ENCODE assay signal across 9 mouse cellular contexts in genomic region chr15:92447708-92448147, GRCm38 (mm10). TPM values are rescaled to one million over a fixed set of nuclear protein-coding genes. Genes with fewer than 3 reads are reported as not detected.
A peak's percentile ranks its signal among the peaks of the same experiment; 100 is the strongest.
DNase-seq lines count a peak whose midpoint lies in the region; ATAC-seq and TF ChIP-seq lines count a peak whose summit lies in the region.
"Had no signal": no experiment of that assay in that cellular context is flagged by ENCODE, and none has a peak within 500 bp of the region (broad histone marks: within the 10 kb centered on the region; RNA-seq: fewer than 3 reads in every experiment).

No protein-coding gene starts in this region.

- no peaks in the 10 kb centered on the region for H3K36me3 ChIP-seq in liver, postnatal 0 days (replicated peaks; ENCODE audit: insufficient read depth, low read length)
- H3K36me3 ChIP-seq in liver, embryonic 12.5 days: no peaks in the 10 kb centered on the region
- H3K36me3 ChIP-seq in limb, embryonic 11.5 days (ENCODE audit: control insufficient read depth, insufficient read depth, low read length): no peaks in the 10 kb centered on the region
- H3K36me3 ChIP-seq: neural tube, embryonic 13.5 days had no signal

- ATAC-seq in liver, postnatal 0 days: no peak
- no peak for ATAC-seq in liver, embryonic 12.5 days
- ATAC-seq in limb, embryonic 11.5 days (ENCODE audit: insufficient number of reproducible peaks, low FRiP score, low TSS enrichment, low read depth): no peak

- no peaks in the 10 kb centered on the region for H3K9me3 ChIP-seq in liver, postnatal 0 days (ENCODE audit: low read length)
- H3K9me3 ChIP-seq in liver, embryonic 12.5 days (replicated peaks): no peaks in the 10 kb centered on the region
- no peaks in the 10 kb centered on the region for H3K9me3 ChIP-seq in limb, embryonic 11.5 days (ENCODE audit: control insufficient read depth, low read length)
- H3K9me3 ChIP-seq: neural tube, embryonic 13.5 days had no signal

- 47% methylated on average over 8 of the region's 8 CpGs for WGBS in liver, postnatal 0 days (ENCODE audit: insufficient replicate concordance)
- WGBS in liver, embryonic 12.5 days (ENCODE audit: insufficient replicate concordance): 51% methylated on average over 8 of the region's 8 CpGs
- 39% methylated on average over 8 of the region's 8 CpGs for WGBS in limb, embryonic 11.5 days

- no peak overlapping the region for H3K9ac ChIP-seq in liver, postnatal 0 days (replicated peaks)
- no peak overlapping the region for H3K9ac ChIP-seq in liver, embryonic 12.5 days
- H3K9ac ChIP-seq in limb, embryonic 11.5 days (ENCODE audit: low read length): no peak overlapping the region
- H3K9ac ChIP-seq: neural tube, embryonic 13.5 days had no signal

- H3K27ac ChIP-seq in liver, postnatal 0 days (ENCODE audit: low read depth): no peak overlapping the region
- no peak overlapping the region for H3K27ac ChIP-seq in liver, embryonic 12.5 days
- no peak overlapping the region for H3K27ac ChIP-seq in limb, embryonic 11.5 days (replicated peaks; ENCODE audit: low read depth, low read length)
- H3K27ac ChIP-seq: neural tube, embryonic 13.5 days had no signal

- H3K4me1 ChIP-seq in liver, postnatal 0 days (ENCODE audit: insufficient read depth): no peaks in the 10 kb centered on the region
- H3K4me1 ChIP-seq in liver, embryonic 12.5 days: no peaks in the 10 kb centered on the region
- H3K4me1 ChIP-seq in limb, embryonic 11.5 days (ENCODE audit: control insufficient read depth, insufficient read depth, low read length): no peaks in the 10 kb centered on the region

- DNase-seq in liver, postnatal 0 days: no peak
- peak; percentile 25 to 51 for DNase-seq in cerebellum, postnatal 4 days (ENCODE audit: low spot score in 2 of 2)
- DNase-seq in frontal cortex, postnatal 14 days (ENCODE audit: low spot score in 2 of 2): peak; percentile 13 to 34
- DNase-seq in limb, embryonic 11.5 days (ENCODE audit: low spot score): peak; percentile 56
- peak; percentile 34 for DNase-seq in telencephalon, adult 2 months (ENCODE audit: low read depth, low spot score)
- no peak for DNase-seq in spleen, adult 12 weeks (ENCODE audit: low spot score)
- DNase-seq in kidney, adult 18-20 months: no peak

- H3K4me2 ChIP-seq in liver, postnatal 0 days (ENCODE audit: low read depth, low read length): no peak overlapping the region
- H3K4me2 ChIP-seq in liver, embryonic 12.5 days: no peak overlapping the region
- no peak overlapping the region for H3K4me2 ChIP-seq in limb, embryonic 11.5 days (ENCODE audit: low read depth, severe bottlenecking)
- H3K4me2 ChIP-seq: neural tube, embryonic 13.5 days had no signal

- H3K4me3 ChIP-seq in liver, postnatal 0 days (ENCODE audit: low read depth, low read length): no peak overlapping the region
- H3K4me3 ChIP-seq in liver, embryonic 12.5 days: no peak overlapping the region
- no peak overlapping the region for H3K4me3 ChIP-seq in limb, embryonic 11.5 days (ENCODE audit: low read depth, low read length)
- H3K4me3 ChIP-seq: neural tube, embryonic 13.5 days had no signal

- TF ChIP-seq CTCF in liver, postnatal 0 days (IDR thresholded peaks at IDR 0.05; ENCODE audit: low read depth): peak; percentile 35

- TF ChIP-seq EP300 in liver, postnatal 0 days (IDR thresholded peaks at IDR 0.05; ENCODE audit: low read depth): no peak

- no peaks in the 10 kb centered on the region for H3K27me3 ChIP-seq in liver, postnatal 0 days (ENCODE audit: insufficient read depth, low read length)
- no peaks in the 10 kb centered on the region for H3K27me3 ChIP-seq in liver, embryonic 12.5 days (replicated peaks)
- no peaks in the 10 kb centered on the region for H3K27me3 ChIP-seq in limb, embryonic 11.5 days (ENCODE audit: control insufficient read depth, insufficient read depth, low read length)
- H3K27me3 ChIP-seq: neural tube, embryonic 13.5 days had no signal

RNA-seq across cellular contexts. Expression of gene Pdzrn4, which starts 51.0 kb away (rescaled TPM):
- polyA plus RNA-seq in liver, postnatal 0 days (2015; fragmentation: Nextera tagmentation; extraction: Ambion mirVana): not detected in 2 replicates
- 0.17 TPM in 1 of 2 replicates, not detected in the other for polyA plus RNA-seq in liver, embryonic 12.5 days (2016; fragmentation: Nextera tagmentation; extraction: Ambion mirVana)
- 1.7 and 1.8 TPM in 2 replicates for polyA plus RNA-seq in limb, embryonic 11.5 days (2014; fragmentation: Nextera tagmentation; extraction: Ambion mirVana)

Comparison
In these comparisons a context has a peak if more than half of its experiments do, and no peak if none do; other contexts are left out.
1. DNase-seq: peak in cerebellum, postnatal 4 days (2 of 2), frontal cortex, postnatal 14 days (2 of 2), limb, embryonic 11.5 days (single experiment) and telencephalon, adult 2 months (single experiment); none in liver, postnatal 0 days (single experiment), spleen, adult 12 weeks (single experiment) and kidney, adult 18-20 months (single experiment).